Mouse (Mus musculus): Measurements from ENCODE around the gene Rpa1.

GRCm38 (mm10) chr11:75251557-75252070, 96.5 kb downstream of the Rpa1 start:
- no peak for TF ChIP-seq CTCF (IDR thresholded peaks at IDR 0.05; ENCODE audit: insufficient read depth, low read length)
- no peak for TF ChIP-seq POLR2A (IDR thresholded peaks at IDR 0.05; ENCODE audit: borderline replicate concordance, extremely low read depth, low read depth, low read length)

All from lung, adult 2 months (tissue).